Mouse (Mus musculus): ENCODE results near the gene Plekhd1. TPM values are rescaled to one million over a fixed set of nuclear protein-coding genes. Genes with fewer than 3 reads are reported as not detected.

Plekhd1 gene
- polyA plus RNA-seq, 1 experiment from 2014 or later = 0.32 TPM

DNA sequence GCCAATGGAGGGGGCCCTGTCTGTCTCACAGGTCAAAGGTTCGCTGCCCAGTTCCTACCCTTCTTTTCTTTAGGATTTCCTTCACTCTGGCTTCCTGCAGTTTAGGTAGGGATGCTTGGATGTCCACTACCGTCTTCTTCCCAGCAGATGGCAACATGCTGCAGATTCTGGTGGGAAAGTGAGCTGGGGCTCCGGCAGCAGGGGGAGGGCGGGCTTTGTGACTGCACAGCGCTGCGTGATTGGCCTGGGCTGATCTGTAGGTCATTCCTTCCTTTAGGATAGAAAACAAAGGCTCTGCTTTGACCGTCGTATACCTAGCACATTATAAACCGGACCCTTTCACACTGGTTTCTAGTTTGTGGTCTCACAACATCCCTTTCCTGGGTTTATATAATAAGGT is 38.2 kb downstream of the Plekhd1 start:
- ATAC-seq (ENCODE audit: insufficient number of reproducible peaks, low FRiP score, low TSS enrichment, low read depth) = peak; percentile 57; the same call in 1 of the 2 replicates
- no peaks in the 10 kb centered on the region for H3K4me1 ChIP-seq
- no peak overlapping the region for H3K27ac ChIP-seq (replicated peaks)
- 11% methylated on average over 9 of the region's 9 CpGs for WGBS
- no peaks in the 10 kb centered on the region for H3K9me3 ChIP-seq (replicated peaks)
- H3K27me3 ChIP-seq = no peaks in the 10 kb centered on the region
- no peaks in the 10 kb centered on the region for H3K36me3 ChIP-seq
- H3K4me2 ChIP-seq (replicated peaks) = peak overlapping the region; percentile 10; the same call in 1 of the 2 replicates
- no peak overlapping the region for H3K4me3 ChIP-seq (replicated peaks)
- H3K9ac ChIP-seq = no peak overlapping the region

DNA sequence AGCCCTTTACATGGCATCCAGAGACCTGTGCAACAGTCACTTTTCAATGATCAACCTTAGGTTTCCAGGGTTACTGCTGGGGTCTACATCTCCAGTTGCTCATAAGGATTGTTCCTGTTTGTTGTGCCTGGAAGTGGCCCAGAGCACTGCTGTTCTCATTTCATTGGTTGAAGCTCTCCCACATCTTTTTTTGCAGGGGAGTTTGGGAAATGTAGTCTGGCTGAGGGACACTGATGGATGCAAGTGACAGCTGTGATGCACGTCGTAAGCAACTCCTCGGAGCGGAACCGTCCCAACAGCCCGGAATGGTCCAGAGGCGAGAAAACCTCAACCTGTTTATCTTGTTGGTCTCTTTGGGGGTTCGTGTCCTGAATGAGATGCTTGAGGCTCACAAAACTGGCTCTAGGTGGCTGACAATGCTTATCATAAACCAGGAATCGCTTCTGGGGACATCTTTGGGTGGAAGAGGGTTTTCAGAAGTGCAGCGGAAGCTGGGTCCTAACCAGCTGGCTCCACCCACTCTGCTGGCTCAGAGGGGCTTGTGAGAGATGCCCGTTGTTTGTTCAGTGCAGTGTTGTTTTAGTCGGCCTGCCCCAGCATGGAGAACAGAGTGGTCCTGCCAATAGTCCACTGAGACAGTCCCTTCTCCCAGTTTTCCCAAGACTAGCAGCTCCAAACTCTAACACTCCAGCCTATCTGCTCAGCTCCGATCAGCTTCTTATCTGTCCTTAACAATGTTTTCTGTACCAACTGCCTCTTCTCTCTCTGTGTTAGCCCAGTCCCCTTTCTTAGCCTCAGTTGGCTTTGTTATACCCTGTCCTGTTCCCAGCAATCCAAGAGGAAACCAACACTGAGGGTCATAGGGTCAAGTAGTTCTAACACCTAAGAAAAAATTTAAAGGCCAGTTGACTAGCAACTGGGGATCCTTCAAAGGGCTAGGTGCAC is 42.4 kb downstream of the Plekhd1 start:
- H3K4me1 ChIP-seq = peaks cover 13% of the 10 kb centered on the region
- no peak overlapping the region for H3K27ac ChIP-seq (replicated peaks)
- WGBS = 56% methylated on average over 13 of the region's 13 CpGs
- no peak overlapping the region for H3K4me3 ChIP-seq (replicated peaks)
- ATAC-seq (ENCODE audit: insufficient number of reproducible peaks, low FRiP score, low TSS enrichment, low read depth) = no peak
- H3K9ac ChIP-seq = no peak overlapping the region
- no peak overlapping the region for H3K4me2 ChIP-seq (replicated peaks)
- H3K36me3 ChIP-seq = no peaks in the 10 kb centered on the region
- no peaks in the 10 kb centered on the region for H3K9me3 ChIP-seq (replicated peaks)
- no peaks in the 10 kb centered on the region for H3K27me3 ChIP-seq

DNA sequence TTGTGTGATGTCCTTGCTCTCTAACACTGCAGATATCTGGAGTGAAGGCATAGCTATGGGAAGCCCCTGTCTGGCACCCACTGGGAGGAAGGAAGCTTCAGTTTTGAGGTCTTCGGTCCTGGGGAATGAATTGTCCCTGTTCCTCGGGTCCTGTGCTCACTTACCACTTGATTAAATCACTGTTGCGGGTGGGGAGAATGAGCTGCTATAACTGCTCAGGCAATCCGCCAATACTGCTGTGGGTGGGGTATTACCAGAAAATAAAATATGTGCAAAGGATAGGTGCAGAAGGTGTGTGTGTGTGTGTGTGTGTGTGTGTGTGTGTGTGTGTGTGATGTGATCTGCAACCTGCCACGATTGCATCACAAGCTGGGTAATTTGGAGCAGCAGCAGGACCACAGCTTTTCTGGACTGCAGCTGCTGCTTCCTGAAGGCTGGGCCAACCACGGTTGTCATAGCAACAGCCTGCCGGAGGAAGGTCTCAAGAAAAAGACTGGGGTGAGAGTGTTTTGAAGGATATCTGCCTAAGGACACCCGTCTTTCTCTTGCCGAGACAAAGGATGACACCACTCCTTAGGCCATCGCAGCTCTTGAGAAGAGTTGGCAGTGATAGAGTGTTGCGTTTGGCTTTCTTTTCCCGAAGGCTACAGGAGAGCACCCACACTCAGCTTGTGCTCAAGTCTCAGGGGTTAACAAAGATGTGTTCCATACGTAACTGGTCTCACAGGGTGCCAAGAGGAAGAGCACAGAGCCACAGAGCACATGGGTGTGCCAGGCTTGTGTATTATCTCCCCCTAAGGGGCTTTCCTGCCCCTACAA is 44.3 kb downstream of the Plekhd1 start:
- Histone ChIP-seq H3K27ac (replicated peaks) (no peak overlapping the region), H3K9me3 (replicated peaks) (no peaks in the 10 kb centered on the region), H3K27me3 (no peaks in the 10 kb centered on the region; the same call in 1 of the 2 replicates), H3K4me2 (replicated peaks) (no peak overlapping the region), H3K4me3 (replicated peaks) (no peak overlapping the region), H3K36me3 (no peaks in the 10 kb centered on the region), H3K4me1 (peaks cover 13% of the 10 kb centered on the region), H3K9ac (no peak overlapping the region)
- peak; percentile 59; the same call in 1 of the 2 replicates for ATAC-seq (ENCODE audit: insufficient number of reproducible peaks, low FRiP score, low TSS enrichment, low read depth)
- 18% methylated on average over 13 of the region's 13 CpGs for WGBS

DNA sequence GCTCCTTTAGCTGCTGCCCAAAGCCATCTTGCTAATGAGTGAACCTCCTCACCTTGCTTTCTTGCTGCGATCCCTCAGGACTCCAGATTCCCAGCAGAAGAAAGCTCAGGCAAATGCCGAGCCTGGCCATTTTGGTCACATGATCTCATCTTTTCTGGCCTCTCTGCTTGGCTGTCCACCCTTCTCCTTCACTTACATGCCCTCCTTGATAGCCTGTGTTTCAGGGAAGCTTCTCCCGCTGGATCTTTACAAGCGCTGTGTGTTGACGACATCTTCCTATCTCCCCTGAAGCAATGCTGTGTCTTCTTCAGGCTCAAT is 44.9 kb downstream of the Plekhd1 start:
- Histone ChIP-seq H3K9ac (no peak overlapping the region), H3K36me3 (no peaks in the 10 kb centered on the region), H3K27me3 (no peaks in the 10 kb centered on the region; the same call in 1 of the 2 replicates), H3K9me3 (replicated peaks) (no peaks in the 10 kb centered on the region), H3K4me2 (replicated peaks) (no peak overlapping the region), H3K4me1 (peaks cover 13% of the 10 kb centered on the region), H3K27ac (replicated peaks) (no peak overlapping the region), H3K4me3 (replicated peaks) (no peak overlapping the region)
- ATAC-seq (ENCODE audit: insufficient number of reproducible peaks, low FRiP score, low TSS enrichment, low read depth) = no peak
- 55% methylated on average over 5 of the region's 5 CpGs for WGBS

DNA sequence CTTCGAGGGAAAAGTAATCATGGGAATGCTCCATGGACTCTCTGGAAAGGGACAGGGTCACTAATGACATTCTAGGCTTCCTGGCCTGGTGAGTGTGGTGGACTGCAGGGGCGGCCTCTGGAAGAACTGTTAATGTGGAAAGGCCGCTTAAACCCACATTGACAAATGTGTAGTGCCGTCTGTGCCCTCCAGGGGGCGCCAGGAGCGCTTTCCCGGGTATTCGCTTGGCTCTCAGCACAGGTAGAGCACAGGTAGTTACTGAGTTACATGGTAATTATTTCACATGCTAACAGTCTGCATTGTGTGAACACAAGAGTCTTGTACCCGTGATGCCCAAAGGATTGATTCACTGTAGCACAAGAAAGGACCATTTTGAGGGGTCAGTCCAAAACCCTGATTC is 47.1 kb downstream of the Plekhd1 start:
- H3K36me3 ChIP-seq = no peaks in the 10 kb centered on the region
- WGBS = 30% methylated on average over 9 of the region's 9 CpGs
- no peak for ATAC-seq (ENCODE audit: insufficient number of reproducible peaks, low FRiP score, low TSS enrichment, low read depth)

DNA sequence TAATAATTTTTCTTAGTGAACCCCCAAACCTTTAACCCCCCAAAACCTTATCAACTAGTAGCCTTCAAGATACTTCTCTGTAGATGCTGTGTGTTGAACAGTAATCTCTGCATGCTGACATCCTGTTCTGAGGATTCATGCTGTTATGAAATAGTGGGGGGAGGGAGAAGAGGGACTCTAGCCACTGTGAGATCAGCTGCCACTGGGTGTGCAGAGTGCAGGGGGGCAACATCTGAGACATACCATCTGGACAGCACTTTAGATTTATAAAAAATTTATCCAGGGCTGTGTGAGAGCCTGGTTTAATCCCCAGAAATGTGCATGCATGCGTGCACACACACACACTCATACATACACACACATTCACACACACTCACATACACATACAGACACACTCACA is 52.2 kb downstream of the Plekhd1 start:
- 0 out of 2 replicates have a peak, but pooled peaks cover 9% of the 10 kb centered on the region for H3K4me1 ChIP-seq
- H3K4me2 ChIP-seq (replicated peaks) = no peak overlapping the region
- H3K9ac ChIP-seq = no peak overlapping the region
- no peaks in the 10 kb centered on the region for H3K36me3 ChIP-seq
- no peak for ATAC-seq (ENCODE audit: insufficient number of reproducible peaks, low FRiP score, low TSS enrichment, low read depth)
- 80% methylated on average over 1 of the region's 1 CpGs for WGBS
- no peak overlapping the region for H3K27ac ChIP-seq (replicated peaks)
- no peaks in the 10 kb centered on the region for H3K9me3 ChIP-seq (replicated peaks)
- H3K27me3 ChIP-seq = peaks cover 4% of the 10 kb centered on the region; the same call in 1 of the 2 replicates
- no peak overlapping the region for H3K4me3 ChIP-seq (replicated peaks)

More for the DNA sequence above, 47.1 kb downstream of the Plekhd1 start:
- Histone ChIP-seq H3K27ac (replicated peaks) (no peak overlapping the region), H3K27me3 (no peaks in the 10 kb centered on the region; the same call in 1 of the 2 replicates), H3K4me2 (replicated peaks) (no peak overlapping the region), H3K9ac (no peak overlapping the region), H3K4me3 (replicated peaks) (no peak overlapping the region), H3K4me1 (peaks cover 13% of the 10 kb centered on the region), H3K9me3 (replicated peaks) (no peaks in the 10 kb centered on the region)

DNA sequence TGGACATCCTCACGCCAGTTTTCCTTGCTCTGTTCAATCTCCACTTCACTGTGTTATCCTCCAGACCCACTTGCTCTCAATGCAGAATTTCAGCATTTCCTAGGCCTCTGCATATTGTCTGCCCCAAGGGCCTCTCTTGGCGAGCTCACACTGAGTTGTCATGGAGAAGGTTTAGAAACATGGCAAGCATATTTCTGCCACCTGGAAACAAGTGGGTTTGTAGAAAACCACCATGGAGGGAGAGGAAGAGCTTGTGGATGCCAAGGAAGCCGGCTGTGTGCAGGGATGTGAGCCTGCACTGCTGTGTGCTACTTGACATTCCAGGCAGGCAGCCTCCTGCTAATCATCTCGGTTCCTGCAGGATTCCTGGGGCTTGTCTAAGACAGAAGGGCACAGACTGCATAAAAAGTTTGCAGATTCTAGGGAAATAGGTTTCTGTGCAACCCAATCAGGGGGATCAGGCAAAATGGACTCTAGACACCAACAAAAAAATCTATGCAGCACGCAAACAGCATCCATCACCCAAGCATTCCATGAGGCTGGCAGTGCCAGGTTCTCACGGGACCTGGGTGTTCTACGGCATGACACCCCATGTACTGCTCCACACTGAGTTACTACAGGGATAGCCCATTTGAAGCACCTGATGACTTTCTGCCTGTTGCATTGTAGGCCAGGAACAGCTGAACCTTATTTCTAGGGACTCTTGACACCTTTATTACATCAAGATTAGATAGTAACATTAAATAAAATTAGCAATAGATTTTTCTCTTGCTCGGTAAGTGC is 53.8 kb downstream of the Plekhd1 start:
- 51% methylated on average over 8 of the region's 8 CpGs for WGBS
- H3K9ac ChIP-seq = no peak overlapping the region
- H3K4me3 ChIP-seq (replicated peaks) = no peak overlapping the region
- H3K27me3 ChIP-seq = peaks cover 4% of the 10 kb centered on the region; the same call in 1 of the 2 replicates
- ATAC-seq (ENCODE audit: insufficient number of reproducible peaks, low FRiP score, low TSS enrichment, low read depth) = peak; percentile 60; the same call in 1 of the 2 replicates
- 0 out of 2 replicates have a peak, but pooled peaks cover 9% of the 10 kb centered on the region for H3K4me1 ChIP-seq
- no peaks in the 10 kb centered on the region for H3K36me3 ChIP-seq
- H3K27ac ChIP-seq (replicated peaks) = peak overlapping the region; percentile 48; the same call in 1 of the 2 replicates
- H3K4me2 ChIP-seq (replicated peaks) = no peak overlapping the region
- no peaks in the 10 kb centered on the region for H3K9me3 ChIP-seq (replicated peaks)

DNA sequence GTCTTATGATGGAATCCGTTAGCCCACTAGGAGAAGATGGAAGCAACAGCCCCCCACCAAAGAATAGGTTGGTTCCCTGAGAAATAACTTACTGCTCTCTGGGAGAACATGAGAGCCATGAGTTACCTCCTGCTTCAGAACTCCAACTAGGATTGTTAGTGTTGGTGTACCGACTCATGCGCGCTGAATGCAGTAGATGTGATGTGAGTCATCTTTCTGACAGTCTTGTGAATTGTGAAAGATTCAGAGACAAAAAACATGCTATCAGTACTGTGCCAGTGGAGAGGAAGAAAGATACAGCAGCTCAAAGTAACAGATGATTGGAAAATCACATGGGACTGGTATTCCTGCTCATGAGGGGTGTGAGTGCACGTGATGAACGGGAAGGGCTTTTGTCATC is 59.2 kb downstream of the Plekhd1 start:
- no peak overlapping the region for H3K9ac ChIP-seq
- H3K4me3 ChIP-seq (replicated peaks) = no peak overlapping the region
- H3K27me3 ChIP-seq = peaks cover 12% of the 10 kb centered on the region
- WGBS = 86% methylated on average over 6 of the region's 6 CpGs
- no peaks in the 10 kb centered on the region for H3K4me1 ChIP-seq
- no peaks in the 10 kb centered on the region for H3K9me3 ChIP-seq (replicated peaks)
- ATAC-seq (ENCODE audit: insufficient number of reproducible peaks, low FRiP score, low TSS enrichment, low read depth) = no peak
- no peak overlapping the region for H3K27ac ChIP-seq (replicated peaks)
- no peak overlapping the region for H3K4me2 ChIP-seq (replicated peaks)
- H3K36me3 ChIP-seq = no peaks in the 10 kb centered on the region

DNA sequence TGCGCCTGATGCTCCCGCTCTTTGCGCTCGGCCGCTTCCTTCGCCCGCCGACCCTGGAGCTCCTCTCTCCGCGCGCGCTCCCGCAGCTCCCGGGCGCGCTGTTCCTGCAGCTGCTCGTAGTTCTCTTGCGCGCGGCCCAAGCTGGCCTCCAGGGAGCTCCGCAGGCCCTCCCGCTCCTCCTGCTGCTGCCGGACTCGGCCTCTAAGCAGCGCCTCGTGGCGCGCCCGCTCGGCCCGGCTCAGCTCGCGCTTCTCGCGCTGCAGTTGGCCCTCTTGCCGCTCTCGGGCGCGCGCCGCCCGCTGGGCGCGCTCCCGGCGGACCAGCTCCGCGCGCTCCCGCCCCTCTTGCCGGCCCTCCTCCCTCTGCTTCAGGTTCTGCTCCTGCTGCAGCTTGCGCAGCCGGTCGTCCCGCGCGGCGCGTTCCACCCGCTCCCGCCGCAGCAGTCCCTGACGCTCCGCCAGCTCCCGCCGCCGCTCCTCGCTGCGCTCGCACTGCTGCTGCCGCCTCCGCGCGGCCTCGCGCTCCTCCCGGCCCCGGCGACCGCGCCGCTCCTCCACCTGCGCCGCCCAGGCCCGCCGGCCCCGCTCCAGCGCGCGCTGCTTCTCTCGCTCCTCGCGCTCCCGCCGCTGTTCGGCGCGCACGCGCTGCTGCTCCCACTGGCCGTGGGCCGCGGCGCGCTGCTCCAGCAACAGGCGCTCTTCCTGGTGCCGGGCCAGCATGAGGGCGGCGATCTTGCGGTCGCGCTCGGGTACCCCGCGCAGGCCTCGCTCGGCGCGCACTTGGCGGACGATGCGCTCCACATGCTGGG is 65.6 kb downstream of the Plekhd1 start:
- WGBS = 2% methylated on average over 118 of the region's 122 CpGs
- H3K27me3 ChIP-seq = peaks cover 55% of the 10 kb centered on the region
- H3K4me2 ChIP-seq (replicated peaks) = peak overlapping the region; percentile 99
- no peaks in the 10 kb centered on the region for H3K9me3 ChIP-seq (replicated peaks)
- H3K27ac ChIP-seq (replicated peaks) = 0 out of 2 replicates have a peak overlapping the region, but pooled peaks have one; percentile 11
- H3K4me1 ChIP-seq = peaks cover 35% of the 10 kb centered on the region
- ATAC-seq (ENCODE audit: insufficient number of reproducible peaks, low FRiP score, low TSS enrichment, low read depth) = peak; percentile 81
- peak overlapping the region; percentile 18; the same call in 1 of the 2 replicates for H3K9ac ChIP-seq
- no peaks in the 10 kb centered on the region for H3K36me3 ChIP-seq
- peak overlapping the region; percentile 65 for H3K4me3 ChIP-seq (replicated peaks)
